Mouse (Mus musculus): ENCODE data around the gene Slit2. TPM values are rescaled to one million over a fixed set of nuclear protein-coding genes. Genes with fewer than 3 reads are reported as not detected.
A peak's percentile ranks its signal among the peaks of the same experiment; 100 is the strongest.

Slit2 gene
- polyA plus RNA-seq, 1 experiment from 2014 or later: 9.1 TPM

DNA sequence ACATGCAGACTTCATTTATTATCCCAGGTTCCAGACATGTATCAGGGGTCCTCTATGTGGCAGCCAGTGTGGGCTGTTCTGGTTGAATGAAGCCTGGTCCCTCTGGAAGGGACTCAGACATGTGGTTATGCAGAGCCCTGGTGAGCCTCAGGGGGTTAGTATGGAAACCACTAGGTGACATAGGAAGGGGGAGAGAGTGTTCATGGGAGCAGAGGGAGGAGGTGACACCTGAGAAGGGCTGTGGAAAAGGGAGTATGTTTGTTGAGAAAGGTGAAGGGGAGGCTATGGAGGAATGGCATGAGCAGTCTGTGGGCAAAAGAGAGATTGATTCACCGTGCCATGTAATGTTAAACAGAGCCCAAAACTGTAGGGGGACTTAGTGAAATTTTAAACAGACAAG is 51.9 kb downstream of the Slit2 start:
- no peak for ATAC-seq (ENCODE audit: low FRiP score, low TSS enrichment)

DNA sequence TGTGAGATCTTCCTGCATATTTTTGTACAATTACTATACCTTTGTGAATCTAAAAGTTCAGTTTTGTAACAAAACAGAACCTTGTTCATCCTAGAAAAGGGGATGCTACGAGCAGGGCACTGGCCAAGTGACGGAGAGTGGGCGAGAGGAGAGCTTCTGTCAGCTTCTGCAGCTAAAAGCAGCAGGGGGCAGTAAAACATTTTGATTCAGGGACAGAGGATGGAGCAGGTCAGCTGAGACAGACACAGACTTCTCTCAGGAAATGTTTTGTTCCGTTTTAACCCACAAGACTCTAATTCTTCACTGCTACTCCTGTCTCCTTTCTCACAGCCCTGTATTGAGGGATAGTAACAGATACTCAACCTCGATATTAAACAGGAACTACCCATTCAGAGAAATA is 55.1 kb downstream of the Slit2 start:
- Histone ChIP-seq H3K4me1 (replicated peaks; ENCODE audit: control insufficient read depth, insufficient read depth) (no peaks in the 10 kb centered on the region), H3K36me3 (ENCODE audit: control insufficient read depth, insufficient read depth, low read length) (no peaks in the 10 kb centered on the region), H3K4me3 (ENCODE audit: low read depth, low read length) (no peak overlapping the region), H3K27ac (replicated peaks) (no peak overlapping the region), H3K4me2 (replicated peaks; ENCODE audit: low read depth) (no peak overlapping the region), H3K27me3 (ENCODE audit: control insufficient read depth, insufficient read depth, low read length) (no peaks in the 10 kb centered on the region), H3K9ac (ENCODE audit: low read length) (no peak overlapping the region), H3K9me3 (ENCODE audit: control insufficient read depth, low read length) (no peaks in the 10 kb centered on the region)
- 52% methylated on average over 5 of the region's 5 CpGs for WGBS
- DNase-seq (ENCODE audit: low spot score) (no peak), ATAC-seq (ENCODE audit: low FRiP score, low TSS enrichment) (no peak)
- peak; percentile 64 for TF ChIP-seq CTCF (IDR thresholded peaks at IDR 0.05; ENCODE audit: low read depth)
- TF ChIP-seq EP300 (optimal IDR thresholded peaks at IDR 0.05): no peak

More for the DNA sequence above, 51.9 kb downstream of the Slit2 start:
- no peak overlapping the region for H3K27ac ChIP-seq (replicated peaks)
- H3K9ac ChIP-seq (ENCODE audit: low read length): no peak overlapping the region
- H3K4me1 ChIP-seq (replicated peaks; ENCODE audit: control insufficient read depth, insufficient read depth): no peaks in the 10 kb centered on the region
- no peak overlapping the region for H3K4me3 ChIP-seq (ENCODE audit: low read depth, low read length)
- WGBS: 33% methylated on average over 1 of the region's 1 CpGs
- TF ChIP-seq CTCF (IDR thresholded peaks at IDR 0.05; ENCODE audit: low read depth) (no peak), EP300 (optimal IDR thresholded peaks at IDR 0.05) (no peak)
- H3K27me3 ChIP-seq (ENCODE audit: control insufficient read depth, insufficient read depth, low read length): no peaks in the 10 kb centered on the region
- H3K9me3 ChIP-seq (ENCODE audit: control insufficient read depth, low read length): no peaks in the 10 kb centered on the region
- no peak for DNase-seq (ENCODE audit: low spot score)
- no peak overlapping the region for H3K4me2 ChIP-seq (replicated peaks; ENCODE audit: low read depth)
- no peaks in the 10 kb centered on the region for H3K36me3 ChIP-seq (ENCODE audit: control insufficient read depth, insufficient read depth, low read length)

DNA sequence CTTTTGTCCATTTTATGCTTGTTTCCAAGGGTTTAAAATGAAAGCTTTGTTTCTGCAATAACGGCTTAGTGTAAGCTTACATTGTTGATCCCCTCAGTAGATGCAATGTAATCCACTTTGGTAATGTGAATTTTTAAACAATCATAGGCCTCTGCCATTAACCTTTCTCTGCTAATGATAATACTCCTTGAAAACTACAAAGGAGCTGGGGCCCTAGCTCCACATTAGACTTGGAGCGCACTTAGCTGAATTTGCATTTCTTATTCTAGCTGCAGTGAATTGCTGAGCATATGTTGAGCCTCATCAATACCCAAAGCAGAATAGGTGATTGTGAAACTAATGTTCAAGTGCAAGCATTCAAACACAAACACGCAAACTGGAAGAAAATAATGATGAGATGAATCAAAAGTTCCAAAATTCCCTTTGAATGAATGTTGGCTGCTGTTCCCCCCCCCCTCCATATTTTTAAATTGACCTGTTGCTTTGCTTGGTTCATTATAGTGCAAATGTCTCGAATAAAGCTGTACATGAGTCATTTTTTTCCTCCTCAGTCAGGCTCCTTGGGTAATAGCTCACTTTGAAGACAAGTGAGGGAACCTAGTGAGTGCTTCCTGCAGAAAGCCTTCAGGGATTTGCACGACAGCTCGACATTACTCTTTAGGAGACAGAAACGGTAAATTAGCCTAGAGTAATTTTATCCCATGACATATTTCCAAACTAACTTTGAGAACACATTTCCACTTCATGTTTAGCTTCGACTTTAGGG is 66.2 kb downstream of the Slit2 start:
- no peak overlapping the region for H3K27ac ChIP-seq (replicated peaks)
- ATAC-seq (ENCODE audit: low FRiP score, low TSS enrichment) (no peak), DNase-seq (ENCODE audit: low spot score) (no peak)
- H3K9ac ChIP-seq (ENCODE audit: low read length): no peak overlapping the region
- H3K4me3 ChIP-seq (ENCODE audit: low read depth, low read length): no peak overlapping the region
- H3K4me1 ChIP-seq (replicated peaks; ENCODE audit: control insufficient read depth, insufficient read depth): no peaks in the 10 kb centered on the region
- no peak overlapping the region for H3K4me2 ChIP-seq (replicated peaks; ENCODE audit: low read depth)
- no peaks in the 10 kb centered on the region for H3K36me3 ChIP-seq (ENCODE audit: control insufficient read depth, insufficient read depth, low read length)
- TF ChIP-seq EP300 (optimal IDR thresholded peaks at IDR 0.05): no peak
- no peak for TF ChIP-seq CTCF (IDR thresholded peaks at IDR 0.05; ENCODE audit: low read depth)
- H3K9me3 ChIP-seq (ENCODE audit: control insufficient read depth, low read length): no peaks in the 10 kb centered on the region
- H3K27me3 ChIP-seq (ENCODE audit: control insufficient read depth, insufficient read depth, low read length): no peaks in the 10 kb centered on the region
- 47% methylated on average over 8 of the region's 8 CpGs for WGBS

DNA sequence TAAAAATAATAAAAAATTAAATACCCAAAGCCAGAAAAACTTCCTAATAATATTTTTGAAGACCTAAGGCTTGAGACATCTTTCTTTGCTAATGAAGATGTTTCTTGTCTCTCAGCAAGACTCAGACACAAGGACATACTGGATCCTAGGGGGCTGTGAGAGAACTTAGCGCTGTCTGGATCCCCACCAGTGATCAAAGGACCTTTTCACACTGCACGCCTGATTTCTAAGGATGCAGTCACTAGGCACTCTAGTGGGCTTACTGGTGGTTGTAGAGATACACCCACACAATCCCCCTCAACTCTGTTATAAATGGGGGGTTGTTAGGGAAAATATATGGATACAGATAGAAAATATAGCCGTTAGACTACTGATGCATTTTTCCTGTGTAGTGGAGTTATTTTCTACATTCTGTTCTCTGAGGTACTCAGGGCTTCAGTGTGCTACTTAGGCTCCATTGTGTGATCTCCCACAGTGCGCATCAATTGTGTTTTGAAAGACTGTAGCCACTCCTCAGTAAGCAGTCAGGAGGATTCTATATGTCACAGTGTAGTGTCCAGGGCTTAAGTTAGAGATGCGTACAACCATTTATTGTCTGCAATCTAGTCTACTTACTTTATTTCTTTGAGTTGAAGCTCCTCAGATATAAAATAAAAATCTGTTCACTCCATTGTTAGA is 67.8 kb downstream of the Slit2 start:
- ATAC-seq (ENCODE audit: low FRiP score, low TSS enrichment) (no peak), DNase-seq (ENCODE audit: low spot score) (no peak)
- no peak overlapping the region for H3K4me2 ChIP-seq (replicated peaks; ENCODE audit: low read depth)
- H3K27ac ChIP-seq (replicated peaks): no peak overlapping the region
- H3K36me3 ChIP-seq (ENCODE audit: control insufficient read depth, insufficient read depth, low read length): no peaks in the 10 kb centered on the region
- no peaks in the 10 kb centered on the region for H3K27me3 ChIP-seq (ENCODE audit: control insufficient read depth, insufficient read depth, low read length)
- TF ChIP-seq EP300 (optimal IDR thresholded peaks at IDR 0.05) (no peak), CTCF (IDR thresholded peaks at IDR 0.05; ENCODE audit: low read depth) (no peak)
- WGBS: 93% methylated on average over 5 of the region's 5 CpGs
- no peak overlapping the region for H3K9ac ChIP-seq (ENCODE audit: low read length)
- H3K9me3 ChIP-seq (ENCODE audit: control insufficient read depth, low read length): no peaks in the 10 kb centered on the region
- H3K4me3 ChIP-seq (ENCODE audit: low read depth, low read length): no peak overlapping the region
- no peaks in the 10 kb centered on the region for H3K4me1 ChIP-seq (replicated peaks; ENCODE audit: control insufficient read depth, insufficient read depth)

DNA sequence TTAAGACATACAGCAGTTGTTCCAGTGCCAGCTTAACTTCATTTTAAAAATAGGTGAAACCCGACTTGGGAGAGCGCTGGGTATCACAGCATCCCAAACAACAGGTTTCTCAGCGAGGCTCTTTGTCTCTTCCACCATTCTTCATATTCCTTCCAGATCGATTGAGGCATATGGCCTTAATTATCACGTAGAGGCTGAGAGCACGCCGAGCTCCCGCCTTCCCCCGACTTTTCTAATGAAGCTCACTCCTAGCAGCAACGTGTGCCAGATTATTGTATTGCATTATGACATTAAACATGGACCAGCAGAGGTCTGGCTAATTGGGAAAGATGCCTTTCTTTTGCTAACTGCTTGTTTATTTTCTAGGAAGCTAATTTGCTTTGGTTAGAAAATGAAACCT is 75.7 kb downstream of the Slit2 start:
- Histone ChIP-seq H3K4me2 (replicated peaks; ENCODE audit: low read depth) (no peak overlapping the region), H3K27ac (replicated peaks) (no peak overlapping the region)
- WGBS: 72% methylated on average over 10 of the region's 10 CpGs

DNA sequence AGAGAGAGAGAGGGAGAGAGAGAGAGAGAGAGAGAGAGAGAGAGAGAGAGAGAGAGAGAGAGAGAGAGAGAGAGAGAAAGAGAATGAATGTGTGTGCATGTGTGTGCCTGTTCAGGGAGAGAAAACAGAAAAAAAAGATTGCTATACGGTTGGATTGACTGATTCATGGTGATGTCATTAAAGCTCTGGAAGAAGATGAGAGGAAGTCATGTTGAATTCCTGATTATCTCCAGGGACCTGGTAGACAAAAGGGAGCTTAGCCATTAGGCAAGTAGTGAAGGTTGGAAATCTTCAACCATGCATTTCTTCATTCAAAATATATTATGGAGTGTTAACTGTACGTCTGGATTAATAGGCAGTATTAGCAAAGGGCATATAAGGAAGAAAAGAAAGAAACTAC is 77.8 kb downstream of the Slit2 start:
- TF ChIP-seq CTCF (IDR thresholded peaks at IDR 0.05; ENCODE audit: low read depth): no peak
- no peak for TF ChIP-seq EP300 (optimal IDR thresholded peaks at IDR 0.05)

More for the DNA sequence above, 75.7 kb downstream of the Slit2 start:
- no peaks in the 10 kb centered on the region for H3K9me3 ChIP-seq (ENCODE audit: control insufficient read depth, low read length)
- no peaks in the 10 kb centered on the region for H3K4me1 ChIP-seq (replicated peaks; ENCODE audit: control insufficient read depth, insufficient read depth)
- H3K27me3 ChIP-seq (ENCODE audit: control insufficient read depth, insufficient read depth, low read length): no peaks in the 10 kb centered on the region
- DNase-seq (ENCODE audit: low spot score): no peak
- TF ChIP-seq CTCF (IDR thresholded peaks at IDR 0.05; ENCODE audit: low read depth): no peak
- TF ChIP-seq EP300 (optimal IDR thresholded peaks at IDR 0.05): no peak
- H3K9ac ChIP-seq (ENCODE audit: low read length): no peak overlapping the region
- H3K36me3 ChIP-seq (ENCODE audit: control insufficient read depth, insufficient read depth, low read length): no peaks in the 10 kb centered on the region
- no peak for ATAC-seq (ENCODE audit: low FRiP score, low TSS enrichment)
- H3K4me3 ChIP-seq (ENCODE audit: low read depth, low read length): no peak overlapping the region

More for the DNA sequence above, 77.8 kb downstream of the Slit2 start:
- ATAC-seq (ENCODE audit: low FRiP score, low TSS enrichment): no peak
- Histone ChIP-seq H3K9me3 (ENCODE audit: control insufficient read depth, low read length) (no peaks in the 10 kb centered on the region), H3K4me2 (replicated peaks; ENCODE audit: low read depth) (no peak overlapping the region), H3K27me3 (ENCODE audit: control insufficient read depth, insufficient read depth, low read length) (no peaks in the 10 kb centered on the region), H3K36me3 (ENCODE audit: control insufficient read depth, insufficient read depth, low read length) (no peaks in the 10 kb centered on the region), H3K4me3 (ENCODE audit: low read depth, low read length) (no peak overlapping the region), H3K4me1 (replicated peaks; ENCODE audit: control insufficient read depth, insufficient read depth) (no peaks in the 10 kb centered on the region), H3K27ac (replicated peaks) (no peak overlapping the region), H3K9ac (ENCODE audit: low read length) (no peak overlapping the region)
- 49% methylated on average over 2 of the region's 2 CpGs for WGBS
- no peak for DNase-seq (ENCODE audit: low spot score)

All from stomach, postnatal 0 days (tissue).